Mouse (Mus musculus) liver, embryonic 13.5 days (tissue): Measurements from ENCODE around the gene Rce1. TPM values are rescaled to one million over a fixed set of nuclear protein-coding genes. Genes with fewer than 3 reads are reported as not detected.

Source experiments
- ATAC-seq: fragments of 200-750 bp; cut with Nextera tagmentation; 2 replicates; pipeline ENCODE4 v1.8.0; 2017; ENCODE audit warnings: low read depth, mild to moderate bottlenecking, moderate number of reproducible peaks, moderate library complexity
- DNase-seq: peaks from one replicate; pipeline ENCODE4 v3.0.0; 2022
- H3K27ac ChIP-seq: fragments of 300-500 bp; sonication (generic); 2 replicates; pipeline ENCODE4 v1.5.1; 2015; ENCODE audit warnings: moderate library complexity, mild to moderate bottlenecking, inconsistent platforms
- H3K27me3 ChIP-seq: fragments of 300-500 bp; sonication (generic); 2 replicates; pipeline ENCODE4 v1.6.1; 2015; ENCODE audit warnings: mild to moderate bottlenecking, inconsistent platforms
- H3K36me3 ChIP-seq: fragments of 300-500 bp; sonication (generic); 2 replicates; pipeline ENCODE4 v1.6.1; 2015; ENCODE audit warnings: mild to moderate bottlenecking, inconsistent platforms
- H3K4me1 ChIP-seq: fragments of 300-500 bp; sonication (generic); replicated peaks from 2 replicates; pipeline ENCODE4 v1.6.1; 2015; ENCODE audit warnings: inconsistent platforms
- H3K4me2 ChIP-seq: fragments of 300-500 bp; sonication (generic); 2 replicates; pipeline ENCODE4 v1.6.1; 2015; ENCODE audit warnings: inconsistent platforms, mild to moderate bottlenecking, moderate library complexity
- H3K4me3 ChIP-seq: fragments of 300-500 bp; sonication (generic); replicated peaks from 2 replicates; pipeline ENCODE4 v1.5.1; 2015; ENCODE audit warnings: mild to moderate bottlenecking, inconsistent platforms
- H3K9ac ChIP-seq: fragments of 300-500 bp; sonication (generic); 2 replicates; pipeline ENCODE4 v1.6.1; 2015; ENCODE audit warnings: mild to moderate bottlenecking, inconsistent platforms
- H3K9me3 ChIP-seq: fragments of 300-500 bp; sonication (generic); replicated peaks from 2 replicates; pipeline ENCODE4 v1.6.1; 2016; ENCODE audit warnings: inconsistent platforms
- WGBS: fragments of 180-500 bp; shearing (Covaris S2); methylation state at CpG from one replicate; pipeline ENCODE4 v1.1.7; 2015; ENCODE audit not compliant: insufficient replicate concordance; 5-methylcytosine and 5-hydroxymethylcytosine counted together
- polyA plus RNA-seq: library from polyadenylated mRNA; unstranded; fragments of >200 nt; fragmentation: Nextera tagmentation; extraction: Ambion mirVana; gene quantifications from 2 replicates; pipeline ENCODE4 v1.2.1, GENCODE M21; 2015

Gene Rce1
- polyA plus RNA-seq, 1 experiment from 2014 or later, result 31.3 TPM

DNA sequence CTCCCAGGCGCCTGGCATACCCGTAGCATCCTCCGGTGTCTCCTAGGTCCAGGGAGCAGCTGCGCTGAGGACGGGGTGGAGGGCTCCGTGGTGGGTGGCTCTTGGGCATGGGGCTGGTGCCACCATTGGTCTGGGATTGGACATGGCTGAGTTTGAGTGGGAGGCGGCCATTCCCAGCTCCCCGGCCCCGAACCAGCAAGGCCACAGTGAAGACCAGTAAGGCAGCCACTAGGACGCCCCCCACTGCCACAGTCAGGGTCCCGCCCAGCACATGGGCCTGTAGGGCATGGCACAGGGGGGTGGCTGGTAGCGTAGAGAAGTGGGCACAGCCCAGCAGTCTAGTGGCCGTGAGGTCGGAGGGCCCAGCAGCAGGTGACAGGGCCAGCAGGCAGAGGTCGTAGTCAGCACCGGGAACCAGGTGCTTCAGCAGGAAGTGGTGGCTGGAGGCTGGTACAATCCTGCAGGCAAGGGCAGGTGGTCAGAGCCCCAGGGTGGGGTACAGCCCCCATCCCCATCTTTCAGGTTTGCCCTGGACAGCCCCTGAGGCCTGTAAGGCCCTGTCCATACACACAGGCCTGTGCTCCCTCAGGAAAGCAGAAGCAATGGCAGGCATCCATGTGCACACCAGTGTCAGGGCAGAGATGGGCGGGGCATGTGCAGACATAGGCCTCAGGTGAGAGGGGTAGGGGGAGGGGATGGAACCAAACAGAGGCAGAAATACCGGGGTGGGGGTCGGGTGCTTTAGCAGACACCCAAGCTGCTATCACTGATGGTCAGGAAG, 13.1 kb downstream of the Rce1 start:
- Histone ChIP-seq H3K9me3 (no peaks in the 10 kb centered on the region), H3K27ac (no peak overlapping the region), H3K4me2 (no peak overlapping the region)

DNA sequence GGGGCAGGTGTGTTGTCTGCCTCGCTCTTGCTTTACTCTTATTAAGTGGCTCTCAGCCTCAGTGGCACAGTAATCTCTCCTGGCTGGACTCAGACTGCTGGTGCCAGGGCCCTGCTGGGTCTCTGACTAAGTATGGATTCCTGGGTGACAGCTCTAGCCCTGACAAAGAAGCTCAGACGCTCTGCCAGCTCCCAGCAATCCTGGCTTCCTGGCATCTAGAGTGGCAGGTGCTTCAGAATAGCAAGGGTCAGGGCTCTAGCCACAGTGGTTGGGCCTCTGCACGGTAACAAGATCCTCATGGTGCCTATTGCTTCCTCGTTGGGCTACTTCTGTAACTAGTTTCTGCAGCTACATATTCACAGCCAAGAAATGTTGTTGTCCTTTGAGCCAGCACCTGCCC, 15.3 kb downstream of the Rce1 start:
- Histone ChIP-seq H3K4me3 (no peak overlapping the region), H3K4me1 (peaks cover 16% of the 10 kb centered on the region), H3K27me3 (peaks cover 16% of the 10 kb centered on the region), H3K9ac (no peak overlapping the region), H3K4me2 (no peak overlapping the region), H3K9me3 (no peaks in the 10 kb centered on the region), H3K36me3 (peaks cover 4% of the 10 kb centered on the region; the same call in 1 of the 2 replicates), H3K27ac (no peak overlapping the region)
- WGBS, result 51% methylated on average over 4 of the region's 4 CpGs
- ATAC-seq (no peak), DNase-seq (no peak)

More for the DNA sequence above, 13.1 kb downstream of the Rce1 start:
- Histone ChIP-seq H3K36me3 (peaks cover 4% of the 10 kb centered on the region; the same call in 1 of the 2 replicates), H3K4me3 (no peak overlapping the region), H3K27me3 (peaks cover 39% of the 10 kb centered on the region), H3K9ac (no peak overlapping the region), H3K4me1 (peaks cover 31% of the 10 kb centered on the region)
- ATAC-seq (no peak), DNase-seq (no peak)
- 83% methylated on average over 19 of the region's 19 CpGs for WGBS

DNA sequence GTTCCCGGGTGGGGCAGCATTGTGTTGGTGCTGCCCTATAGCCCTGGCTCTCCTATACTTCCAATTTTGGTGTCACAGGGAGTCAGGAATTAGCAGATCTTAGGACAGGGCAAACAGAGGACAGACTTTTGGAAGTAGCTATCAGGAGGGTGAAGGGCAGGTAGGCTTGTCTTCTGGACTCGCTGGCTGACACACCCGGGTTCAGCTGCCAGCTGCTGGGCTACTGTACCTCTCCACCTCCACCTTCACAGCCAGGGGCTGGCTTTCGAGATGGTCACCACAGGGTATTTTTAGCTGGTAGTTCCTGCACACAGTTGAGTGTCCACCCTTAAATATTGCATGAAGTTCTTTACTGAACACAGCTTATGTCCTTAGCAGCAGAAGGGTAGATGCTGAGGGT, 16.9 kb downstream of the Rce1 start:
- Histone ChIP-seq H3K4me3 (no peak overlapping the region), H3K9ac (no peak overlapping the region), H3K9me3 (no peaks in the 10 kb centered on the region), H3K36me3 (peaks cover 4% of the 10 kb centered on the region; the same call in 1 of the 2 replicates), H3K27ac (no peak overlapping the region), H3K4me1 (peaks cover 21% of the 10 kb centered on the region), H3K4me2 (no peak overlapping the region), H3K27me3 (peaks cover under 1% of the 10 kb centered on the region; the same call in 1 of the 2 replicates)
- no peak for DNase-seq
- ATAC-seq, result no peak
- 61% methylated on average over 4 of the region's 4 CpGs for WGBS

DNA sequence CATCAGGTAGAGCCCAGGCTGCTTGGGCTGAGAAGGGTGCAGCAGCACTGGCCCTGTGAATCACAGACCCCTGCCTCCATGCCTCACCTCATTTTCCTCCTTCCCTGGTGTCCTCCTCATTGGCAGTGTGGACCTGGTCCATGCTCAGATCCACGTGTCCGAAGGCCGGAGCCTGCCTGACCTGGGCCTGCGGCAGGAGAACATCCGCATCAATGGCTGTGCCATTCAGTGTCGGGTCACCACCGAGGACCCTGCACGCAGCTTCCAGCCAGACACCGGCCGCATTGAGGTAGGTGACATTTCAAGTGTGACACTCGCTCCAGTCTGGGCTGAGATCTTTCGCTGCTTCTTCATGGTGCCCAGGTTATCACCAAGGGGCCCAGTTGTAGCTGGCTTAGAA, 18.0 kb downstream of the Rce1 start:
- DNase-seq, result no peak
- no peak overlapping the region for H3K9ac ChIP-seq
- H3K9me3 ChIP-seq, result no peaks in the 10 kb centered on the region
- WGBS, result 87% methylated on average over 12 of the region's 12 CpGs
- peaks cover 7% of the 10 kb centered on the region for H3K36me3 ChIP-seq
- H3K27ac ChIP-seq, result no peak overlapping the region
- no peak overlapping the region for H3K4me2 ChIP-seq
- no peak overlapping the region for H3K4me3 ChIP-seq
- no peaks in the 10 kb centered on the region for H3K27me3 ChIP-seq
- no peak for ATAC-seq
- peaks cover 27% of the 10 kb centered on the region for H3K4me1 ChIP-seq

DNA sequence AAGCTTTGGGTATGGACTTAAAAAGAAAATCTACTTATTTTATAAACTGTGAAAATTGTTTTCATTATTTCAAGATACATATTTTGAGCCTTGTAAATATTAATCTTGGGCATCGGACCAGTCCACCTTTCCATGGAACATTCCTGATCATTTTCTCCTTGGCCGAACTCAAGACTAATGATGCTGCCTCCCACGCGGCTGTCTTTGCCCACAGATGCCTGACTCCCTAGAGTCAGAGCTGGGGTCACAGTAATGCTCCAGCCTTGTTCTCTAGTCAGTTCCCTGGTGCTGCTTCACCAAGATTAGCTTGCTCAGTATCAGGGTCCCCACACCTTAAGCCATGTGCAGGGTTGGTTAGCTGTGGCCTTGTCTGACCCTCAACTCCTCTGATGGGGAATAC, 19.8 kb downstream of the Rce1 start:
- WGBS, result 81% methylated on average over 4 of the region's 4 CpGs

DNA sequence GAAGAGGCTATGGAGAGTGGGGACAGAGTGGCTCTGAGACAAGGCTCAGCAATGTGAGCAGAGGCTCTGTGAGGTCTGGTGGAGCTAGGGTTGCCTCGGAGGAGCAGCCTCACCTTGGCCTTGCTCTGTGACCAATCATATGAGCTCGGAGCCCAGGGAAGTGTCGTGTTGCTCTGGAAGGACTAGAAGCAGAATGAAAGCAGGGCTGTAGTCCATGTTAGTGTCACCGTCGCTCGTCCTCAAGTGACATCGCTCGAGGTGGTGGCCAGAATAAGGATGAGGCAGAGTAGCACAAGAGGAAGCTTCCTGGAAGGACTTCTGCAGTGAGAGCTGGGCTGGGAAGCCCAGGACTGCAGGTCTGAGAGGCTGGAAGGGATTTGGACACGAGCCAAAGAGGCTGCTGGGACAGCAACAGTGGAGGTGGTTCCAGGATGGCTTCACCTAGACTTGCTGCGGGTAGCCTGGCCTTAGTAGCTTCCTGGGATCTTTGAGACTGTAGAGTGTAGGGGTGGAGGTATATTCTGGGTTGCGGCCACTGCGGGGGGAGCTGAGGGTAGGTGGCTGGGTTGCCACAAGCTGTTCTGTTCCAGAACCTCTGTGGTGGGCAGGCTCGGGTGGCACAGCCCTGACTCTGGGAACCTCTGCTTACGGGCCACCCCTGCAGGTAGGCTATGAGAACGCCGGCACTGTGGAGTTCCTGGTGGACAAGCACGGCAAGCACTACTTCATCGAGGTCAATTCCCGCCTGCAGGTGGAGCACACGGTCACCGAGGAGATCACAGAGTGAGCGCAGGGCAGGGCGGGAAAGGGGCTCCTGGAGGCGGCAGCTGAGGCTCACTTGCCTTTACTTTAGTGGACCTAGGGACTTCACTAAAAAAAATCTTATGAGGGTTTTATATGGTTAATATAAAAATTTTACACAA, 21.4 kb downstream of the Rce1 start:
- no peaks in the 10 kb centered on the region for H3K9me3 ChIP-seq
- H3K4me3 ChIP-seq, result no peak overlapping the region
- H3K27me3 ChIP-seq, result no peaks in the 10 kb centered on the region
- WGBS, result 40% methylated on average over 24 of the region's 24 CpGs
- no peak overlapping the region for H3K4me2 ChIP-seq
- DNase-seq (no peak), ATAC-seq (peak; percentile 46)
- no peak overlapping the region; the same call in 1 of the 2 replicates for H3K9ac ChIP-seq
- peaks cover 27% of the 10 kb centered on the region for H3K4me1 ChIP-seq
- peaks cover 15% of the 10 kb centered on the region for H3K36me3 ChIP-seq
- H3K27ac ChIP-seq, result no peak overlapping the region

More for the DNA sequence above, 19.8 kb downstream of the Rce1 start:
- no peak overlapping the region for H3K4me3 ChIP-seq
- no peak overlapping the region for H3K9ac ChIP-seq
- DNase-seq (no peak), ATAC-seq (no peak)
- no peak overlapping the region for H3K4me2 ChIP-seq
- peaks cover 27% of the 10 kb centered on the region for H3K4me1 ChIP-seq
- no peaks in the 10 kb centered on the region for H3K9me3 ChIP-seq
- peaks cover 15% of the 10 kb centered on the region for H3K36me3 ChIP-seq
- H3K27ac ChIP-seq, result no peak overlapping the region; the same call in 1 of the 2 replicates
- no peaks in the 10 kb centered on the region for H3K27me3 ChIP-seq

DNA sequence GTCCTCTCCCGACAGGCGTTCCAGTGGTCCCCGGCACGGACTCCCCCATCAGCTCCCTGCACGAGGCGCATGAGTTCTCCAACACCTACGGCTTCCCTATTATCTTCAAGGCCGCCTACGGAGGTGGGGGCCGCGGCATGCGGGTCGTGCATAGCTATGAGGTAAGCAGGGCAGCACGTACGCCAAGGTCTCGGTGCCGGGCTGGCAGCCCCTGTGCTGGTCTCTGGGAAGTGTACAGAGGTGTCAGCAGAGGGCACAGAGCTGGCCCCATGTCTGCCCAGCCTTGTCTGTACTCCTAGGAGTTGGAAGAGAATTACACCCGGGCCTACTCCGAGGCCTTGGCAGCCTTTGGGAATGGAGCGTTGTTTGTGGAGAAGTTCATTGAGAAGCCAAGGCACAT, 23.0 kb downstream of the Rce1 start:
- Histone ChIP-seq H3K27me3 (no peaks in the 10 kb centered on the region), H3K4me2 (no peak overlapping the region), H3K4me1 (peaks cover 32% of the 10 kb centered on the region), H3K4me3 (no peak overlapping the region), H3K36me3 (peaks cover 15% of the 10 kb centered on the region), H3K27ac (no peak overlapping the region), H3K9ac (no peak overlapping the region), H3K9me3 (no peaks in the 10 kb centered on the region)
- no peak for DNase-seq
- no peak for ATAC-seq
- 87% methylated on average over 20 of the region's 20 CpGs for WGBS

DNA sequence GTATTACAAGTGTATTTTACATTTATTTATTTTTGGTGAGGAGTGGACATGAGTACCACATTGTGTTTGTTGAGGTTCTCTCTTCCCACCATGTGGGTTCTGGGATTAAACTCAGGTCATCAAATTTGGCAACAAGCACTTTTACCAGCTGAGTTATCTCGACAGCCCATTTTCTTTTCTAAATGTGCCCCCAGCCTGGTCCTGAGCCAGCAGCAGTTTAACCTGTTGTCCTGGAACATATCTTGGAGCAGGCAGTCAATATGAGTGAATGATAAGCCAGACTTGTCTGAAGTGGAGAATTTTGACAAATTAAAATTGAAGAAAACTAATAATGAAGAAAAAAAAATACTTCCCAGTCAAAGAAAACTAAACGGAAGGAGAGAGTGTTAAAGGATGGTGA, 29.4 kb downstream of the Rce1 start:
- no peaks in the 10 kb centered on the region for H3K36me3 ChIP-seq
- H3K9me3 ChIP-seq, result no peaks in the 10 kb centered on the region
- H3K4me2 ChIP-seq, result no peak overlapping the region
- ATAC-seq (no peak), DNase-seq (no peak)
- WGBS, result 53% methylated on average over 2 of the region's 2 CpGs
- H3K4me3 ChIP-seq, result no peak overlapping the region
- no peak overlapping the region for H3K27ac ChIP-seq
- H3K9ac ChIP-seq, result no peak overlapping the region
- H3K27me3 ChIP-seq, result no peaks in the 10 kb centered on the region
- H3K4me1 ChIP-seq, result peaks cover 7% of the 10 kb centered on the region; the same call in 1 of the 2 replicates

DNA sequence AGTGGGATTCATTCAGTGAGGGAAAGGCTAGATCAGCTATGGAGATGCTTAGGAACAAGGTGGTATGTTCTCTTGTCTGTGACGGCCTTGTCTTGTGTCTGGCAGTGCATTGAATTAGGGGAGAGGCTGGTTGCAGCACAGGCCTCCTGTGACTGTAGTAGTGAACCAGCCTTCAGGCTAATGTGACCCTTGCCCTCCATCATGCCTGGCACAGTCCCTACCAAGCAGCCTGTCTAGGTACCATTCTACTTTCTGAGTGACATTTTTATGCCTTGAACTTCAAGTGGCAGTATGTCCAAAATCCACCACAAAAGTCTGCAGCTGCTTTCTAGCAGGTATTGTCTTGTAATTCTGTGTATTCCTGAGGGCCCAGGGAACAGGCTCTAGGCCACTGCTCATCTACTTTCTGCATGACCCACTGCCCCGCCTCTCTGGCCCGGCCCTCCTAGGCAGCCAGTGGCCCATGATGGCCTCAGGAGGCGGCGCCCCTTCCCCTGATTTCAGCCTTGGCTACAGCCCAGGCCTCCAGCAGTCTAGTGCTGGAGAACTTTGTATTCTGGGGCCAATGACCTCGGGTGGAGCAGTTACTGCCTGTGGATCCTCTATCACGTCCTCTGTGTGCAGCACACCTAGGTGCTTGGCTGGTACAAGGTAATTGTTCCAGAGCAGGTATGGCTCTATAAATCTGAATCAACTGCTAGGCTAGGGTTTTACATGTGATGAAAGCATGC, 31.5 kb downstream of the Rce1 start:
- Histone ChIP-seq H3K4me2 (no peak overlapping the region), H3K4me3 (no peak overlapping the region), H3K27me3 (no peaks in the 10 kb centered on the region), H3K4me1 (peaks cover 10% of the 10 kb centered on the region), H3K9ac (no peak overlapping the region), H3K9me3 (no peaks in the 10 kb centered on the region), H3K27ac (no peak overlapping the region), H3K36me3 (no peaks in the 10 kb centered on the region)
- DNase-seq (no peak), ATAC-seq (peak; percentile 64; the same call in 1 of the 2 replicates)
- 45% methylated on average over 7 of the region's 7 CpGs for WGBS

DNA sequence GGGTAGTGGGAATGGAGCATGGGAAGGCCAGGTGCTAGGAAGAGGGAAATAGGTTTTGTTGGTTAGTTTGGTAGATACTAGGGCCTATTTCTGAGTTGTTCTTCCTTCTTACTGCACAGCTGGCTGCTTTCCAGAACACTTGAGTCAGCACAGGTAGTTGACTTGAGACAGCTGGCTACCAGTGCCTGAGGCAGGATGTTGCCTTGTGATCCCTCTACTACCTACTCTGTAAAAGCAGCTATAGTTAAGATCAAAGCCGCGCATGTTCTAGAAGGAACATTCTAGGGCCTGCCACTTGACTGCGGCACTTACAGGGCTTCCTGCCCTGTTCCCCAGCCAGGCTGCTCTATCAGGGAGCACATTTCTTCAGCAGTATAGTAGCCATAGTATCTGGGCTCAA, 35.4 kb downstream of the Rce1 start:
- no peaks in the 10 kb centered on the region for H3K9me3 ChIP-seq
- H3K36me3 ChIP-seq, result no peaks in the 10 kb centered on the region
- 0 out of 2 replicates have a peak, but pooled peaks cover 7% of the 10 kb centered on the region for H3K27me3 ChIP-seq
- ATAC-seq (no peak), DNase-seq (no peak)
- H3K4me3 ChIP-seq, result no peak overlapping the region
- H3K4me1 ChIP-seq, result peaks cover 8% of the 10 kb centered on the region; the same call in 1 of the 2 replicates
- H3K27ac ChIP-seq, result no peak overlapping the region
- H3K9ac ChIP-seq, result no peak overlapping the region
- 82% methylated on average over 3 of the region's 3 CpGs for WGBS
- no peak overlapping the region for H3K4me2 ChIP-seq

DNA sequence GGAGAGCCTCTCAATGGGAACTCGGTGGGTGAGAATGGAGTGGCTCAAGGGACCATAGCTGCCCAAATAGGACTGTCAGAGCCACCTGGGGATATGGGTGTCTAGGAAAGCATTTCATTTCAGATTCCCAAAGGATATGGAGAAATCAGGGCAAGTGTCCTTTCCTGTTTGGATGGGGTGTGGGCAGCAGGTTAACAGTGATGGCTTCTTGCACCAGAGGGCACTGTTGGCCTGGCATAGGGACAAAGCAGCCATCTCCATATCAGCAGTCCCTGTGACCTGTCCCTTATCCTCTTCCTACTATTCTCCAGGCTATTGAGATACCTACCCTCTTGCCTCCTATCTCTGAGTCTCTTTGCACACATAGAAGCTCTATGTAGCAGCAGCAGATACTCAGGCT, 36.4 kb downstream of the Rce1 start:
- Histone ChIP-seq H3K4me1 (peaks cover 8% of the 10 kb centered on the region; the same call in 1 of the 2 replicates), H3K9me3 (no peaks in the 10 kb centered on the region), H3K36me3 (no peaks in the 10 kb centered on the region), H3K4me3 (no peak overlapping the region), H3K27me3 (0 out of 2 replicates have a peak, but pooled peaks cover 7% of the 10 kb centered on the region), H3K9ac (no peak overlapping the region), H3K4me2 (no peak overlapping the region), H3K27ac (no peak overlapping the region)
- ATAC-seq (no peak), DNase-seq (no peak)
- 52% methylated on average over 1 of the region's 1 CpGs for WGBS
